9 mouse cellular contexts compared by ENCODE assay signal in the genomic region with DNA sequence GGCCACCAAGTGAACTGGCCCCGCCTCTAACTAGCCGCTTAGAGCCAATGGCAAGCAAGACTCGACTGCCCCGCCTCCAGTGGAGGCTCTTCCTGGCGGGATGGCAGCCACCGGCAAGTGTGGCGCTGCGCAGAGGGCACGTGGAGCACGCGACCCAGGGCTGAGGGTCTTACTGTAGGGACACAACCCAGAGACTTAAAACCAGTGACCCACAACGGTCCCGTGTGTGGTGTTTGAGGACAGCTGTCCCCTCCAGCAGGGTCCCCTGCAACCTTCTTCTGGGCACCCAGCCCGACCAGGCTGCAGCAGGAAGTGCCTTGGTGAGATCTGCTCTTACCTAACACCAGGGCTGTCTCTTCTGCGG. TPM values are rescaled to one million over a fixed set of nuclear protein-coding genes. Genes with fewer than 3 reads are reported as not detected.
A peak's percentile ranks its signal among the peaks of the same experiment; 100 is the strongest.
DNase-seq lines count a peak whose midpoint lies in the region; ATAC-seq and TF ChIP-seq lines count a peak whose summit lies in the region.
"Had no signal": no experiment of that assay in that cellular context is flagged by ENCODE, and none has a peak within 500 bp of the region (broad histone marks: within the 10 kb centered on the region; RNA-seq: fewer than 3 reads in every experiment).

No protein-coding gene starts in this region.

- peak; percentile 74 for DNase-seq in Muller cell, postnatal 12 days (ENCODE audit: inconsistent ontology term)
- peak; percentile 60 to 73 for DNase-seq in cerebellum, adult 18-20 months
- peak; percentile 80 for DNase-seq in forebrain, postnatal 0 days
- peak; percentile 79 for DNase-seq in hindbrain, embryonic 11.5 days (ENCODE audit: low spot score)
- peak; percentile 44 to 50 for DNase-seq in layer of hippocampus, postnatal 36 days
- peak; percentile 93 for DNase-seq in lung, postnatal 36 days
- DNase-seq in right cerebral cortex, postnatal 10 days (ENCODE audit: low spot score in 2 of 2): peak; percentile 78 to 79
- peak; percentile 60 for DNase-seq in urinary bladder, postnatal 25 days (ENCODE audit: low spot score)

- H3K27ac ChIP-seq in forebrain, postnatal 0 days (ENCODE audit: low read depth, low read length): no peak overlapping the region
- no peak overlapping the region for H3K27ac ChIP-seq in hindbrain, embryonic 11.5 days (ENCODE audit: low read depth, low read length)
- H3K27ac ChIP-seq: macrophage had no signal

- no peaks in the 10 kb centered on the region for H3K36me3 ChIP-seq in forebrain, postnatal 0 days (ENCODE audit: insufficient read depth)
- no peaks in the 10 kb centered on the region for H3K36me3 ChIP-seq in hindbrain, embryonic 11.5 days (ENCODE audit: control insufficient read depth, insufficient read depth, low read length)

- peak; percentile 98 for ATAC-seq in forebrain, postnatal 0 days
- peak; percentile 88 for ATAC-seq in hindbrain, embryonic 11.5 days (ENCODE audit: low FRiP score)

- H3K9ac ChIP-seq in forebrain, postnatal 0 days: peak overlapping the region; percentile 37; the same call in 1 of the 2 replicates
- 0 out of 2 replicates have a peak overlapping the region, but pooled peaks have one; percentile 34 for H3K9ac ChIP-seq in hindbrain, embryonic 11.5 days (ENCODE audit: low read depth, low read length)

- peaks cover 4% of the 10 kb centered on the region; the same call in 1 of the 2 replicates for H3K4me1 ChIP-seq in forebrain, postnatal 0 days (ENCODE audit: insufficient read depth)
- H3K4me1 ChIP-seq in hindbrain, embryonic 11.5 days (replicated peaks; ENCODE audit: control insufficient read depth, insufficient read depth, low read length): peaks cover 4% of the 10 kb centered on the region

- no peaks in the 10 kb centered on the region for H3K9me3 ChIP-seq in forebrain, postnatal 0 days (ENCODE audit: low read length)
- no peaks in the 10 kb centered on the region for H3K9me3 ChIP-seq in hindbrain, embryonic 11.5 days (ENCODE audit: control insufficient read depth, low read length)

- 4% methylated on average over 15 of the region's 15 CpGs for WGBS in forebrain, postnatal 0 days
- WGBS in hindbrain, embryonic 11.5 days: 3% methylated on average over 15 of the region's 15 CpGs

- H3K4me2 ChIP-seq in forebrain, postnatal 0 days (ENCODE audit: low read depth): peak overlapping the region; percentile 68
- H3K4me2 ChIP-seq in hindbrain, embryonic 11.5 days (replicated peaks; ENCODE audit: low read depth, low read length): peak overlapping the region; percentile 67

- peak; percentile 36 for TF ChIP-seq CTCF in forebrain, postnatal 0 days (IDR thresholded peaks at IDR 0.05; ENCODE audit: low read depth)

- peak overlapping the region; percentile 33 for H3K4me3 ChIP-seq in forebrain, postnatal 0 days (ENCODE audit: low read depth, low read length)
- H3K4me3 ChIP-seq in hindbrain, embryonic 11.5 days (ENCODE audit: low read depth, low read length): peak overlapping the region; percentile 25

- no peaks in the 10 kb centered on the region; the same call in 1 of the 2 replicates for H3K27me3 ChIP-seq in forebrain, postnatal 0 days (ENCODE audit: insufficient read depth, low read length)
- H3K27me3 ChIP-seq in hindbrain, embryonic 11.5 days (ENCODE audit: control insufficient read depth, insufficient read depth, low read length): peaks cover 15% of the 10 kb centered on the region

RNA-seq across cellular contexts. Expression of a gene that starts 0.2 kb away (rescaled TPM):
- 38.3 and 43.8 TPM in 2 replicates for total RNA-seq in forebrain, postnatal 0 days (2014; rRNA removed)
- 19.6 and 26.2 TPM in 2 replicates for polyA plus RNA-seq in forebrain, postnatal 0 days (2015; fragmentation: Nextera tagmentation; extraction: Ambion mirVana)
- polyA plus RNA-seq in hindbrain, embryonic 11.5 days (2014; fragmentation: Nextera tagmentation; extraction: Ambion mirVana): 13.7 and 14.6 TPM in 2 replicates
- total RNA-seq in layer of hippocampus, postnatal 36 days (2021): 10 to 100 TPM; 28.2 to 28.3 TPM

RNA-seq across cellular contexts. Expression of a gene that starts 9.8 kb away (rescaled TPM):
- not detected in 2 replicates for total RNA-seq in forebrain, postnatal 0 days (2014; rRNA removed)
- polyA plus RNA-seq in forebrain, postnatal 0 days (2015; fragmentation: Nextera tagmentation; extraction: Ambion mirVana): not detected in 2 replicates
- not detected in 2 replicates for polyA plus RNA-seq in hindbrain, embryonic 11.5 days (2014; fragmentation: Nextera tagmentation; extraction: Ambion mirVana)
- not detected for total RNA-seq in layer of hippocampus, postnatal 36 days (2021)
- polyA plus RNA-seq: macrophage had no signal

RNA-seq across cellular contexts. Expression of a gene that starts 27.3 kb away (rescaled TPM):
- total RNA-seq in forebrain, postnatal 0 days (2014; rRNA removed): 5.2 and 5.9 TPM in 2 replicates
- 5.9 and 8.3 TPM in 2 replicates for polyA plus RNA-seq in forebrain, postnatal 0 days (2015; fragmentation: Nextera tagmentation; extraction: Ambion mirVana)
- polyA plus RNA-seq in hindbrain, embryonic 11.5 days (2014; fragmentation: Nextera tagmentation; extraction: Ambion mirVana): 3.0 and 3.2 TPM in 2 replicates
- 1 to 10 TPM; 5.4 to 6.5 TPM for total RNA-seq in layer of hippocampus, postnatal 36 days (2021)
